Mouse (Mus musculus) megakaryocyte, embryonic 14.5 days (primary cell): Measurements from ENCODE around the gene Smarcd2. TPM values are rescaled to one million over a fixed set of nuclear protein-coding genes. Genes with fewer than 3 reads are reported as not detected.
A peak's percentile ranks its signal among the peaks of the same experiment; 100 is the strongest.

Experiments
- H3K27me3 ChIP-seq: replicated peaks from 2 replicates; pipeline ENCODE3; 2012; ENCODE audit warnings: inconsistent platforms
- H3K36me3 ChIP-seq: replicated peaks from 2 replicates; pipeline ENCODE3; 2012; ENCODE audit warnings: low read length, inconsistent platforms, mixed read lengths
- H3K4me1 ChIP-seq: 2 replicates; pipeline ENCODE4 v1.6.1; 2012; ENCODE audit warnings: inconsistent platforms
- H3K4me3 ChIP-seq: replicated peaks from 2 replicates; pipeline ENCODE3; 2012; ENCODE audit warnings: moderate library complexity, mild to moderate bottlenecking, inconsistent platforms
- H3K9me3 ChIP-seq: 2 replicates; pipeline ENCODE4 v1.6.1; 2012; ENCODE audit warnings: inconsistent platforms
- FLI1 ChIP-seq: IDR thresholded peaks from 2 replicates; pipeline ENCODE4 v1.6.1; 2012; ENCODE audit warnings: low read length, inconsistent platforms, mixed read lengths
- GATA1 ChIP-seq: IDR thresholded peaks from 3 replicates; pipeline ENCODE4 v1.6.1; 2012; ENCODE audit warnings: mixed read lengths, low read length, inconsistent platforms, borderline replicate concordance
- polyA plus RNA-seq: library from polyadenylated mRNA; stranded (reverse); fragments of >175 nt; gene quantifications from 2 replicates; pipeline ENCODE4 v1.2.3, GENCODE M21; 2012; ENCODE audit warnings: low replicate concordance; ENCODE audit not compliant: insufficient read depth

Gene Smarcd2
- polyA plus RNA-seq, 1 experiment: 51.3 TPM

DNA sequence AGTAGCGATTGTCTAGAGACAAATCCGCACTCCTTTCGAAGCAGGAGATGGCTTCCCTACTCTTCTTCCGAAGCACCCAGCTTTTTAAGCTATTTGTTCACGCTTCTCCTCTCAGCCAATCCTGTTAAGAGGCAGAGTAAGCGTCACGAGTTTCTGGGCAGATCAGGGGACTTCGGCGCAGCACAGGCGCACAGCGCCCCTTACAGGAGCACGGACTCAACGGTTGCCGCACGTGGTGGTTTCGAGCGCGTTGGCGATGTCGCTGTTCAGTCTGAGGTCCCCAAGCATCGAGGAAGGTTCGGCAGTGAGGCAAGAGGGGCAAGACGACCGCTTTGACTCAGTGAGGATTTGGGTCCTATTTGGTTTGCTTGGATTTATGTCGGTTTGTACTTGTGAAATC is 3.7 kb upstream of the Smarcd2 start, which contains the start of gene Tcam1:
Tcam1 (plus strand) TSS at position 219 of the 400 bp plus-strand sequence.
- Histone ChIP-seq H3K36me3 (no peaks in the 10 kb centered on the region), H3K9me3 (no peaks in the 10 kb centered on the region), H3K27me3 (peaks cover 7% of the 10 kb centered on the region), H3K4me3 (peak within 1 kb of the TSS; percentile 85), H3K4me1 (peaks cover 47% of the 10 kb centered on the region)
- TF ChIP-seq FLI1 (no peak), GATA1 (no peak)

DNA sequence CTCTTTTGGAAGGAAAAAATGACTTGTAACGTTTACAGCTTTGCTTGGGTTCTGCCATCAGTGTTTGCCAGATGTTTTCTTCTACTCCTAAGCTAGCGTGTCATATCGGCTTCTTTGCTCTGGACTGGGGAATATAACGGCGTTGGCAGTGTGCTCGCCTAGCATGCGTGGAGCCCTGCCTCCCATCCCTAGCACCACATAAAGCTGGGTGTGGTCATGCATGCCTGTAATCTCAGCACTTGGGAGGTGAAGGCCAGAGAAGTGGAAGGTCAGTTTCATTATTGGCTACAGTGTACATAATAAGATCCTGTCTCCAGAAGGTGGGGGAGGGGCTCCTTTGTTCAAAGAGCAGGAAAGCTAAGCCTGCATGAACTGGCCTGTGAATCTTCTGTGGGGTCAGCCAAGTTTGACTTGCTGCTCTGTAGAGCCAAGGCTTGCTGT is 2.2 kb upstream of the Smarcd2 start:
- peaks cover 2% of the 10 kb centered on the region for H3K36me3 ChIP-seq
- H3K4me1 ChIP-seq: peaks cover 62% of the 10 kb centered on the region
- no peaks in the 10 kb centered on the region for H3K9me3 ChIP-seq
- peaks cover 2% of the 10 kb centered on the region for H3K27me3 ChIP-seq
- TF ChIP-seq FLI1 (no peak), GATA1 (no peak)
- H3K4me3 ChIP-seq: no peak overlapping the region

DNA sequence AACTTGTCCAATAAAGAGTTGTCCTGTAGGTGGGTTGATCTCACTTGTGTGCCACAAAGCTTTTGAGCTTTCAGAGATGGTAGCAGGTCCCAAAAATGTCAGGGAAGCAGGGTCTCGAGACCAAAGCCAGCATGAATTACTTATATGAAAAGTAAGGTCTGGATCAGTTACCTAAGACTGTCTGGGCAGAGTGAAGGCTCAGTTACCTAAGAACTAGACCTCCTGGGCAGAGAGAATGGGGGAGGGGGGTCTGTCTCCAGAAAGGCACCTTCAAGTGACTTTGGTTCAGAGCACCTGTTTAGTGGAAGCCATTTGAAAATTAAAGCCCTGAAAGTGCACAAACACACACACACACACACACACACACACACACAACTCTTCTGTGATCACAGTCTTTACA is 1.6 kb upstream of the Smarcd2 start:
- Histone ChIP-seq H3K27me3 (peaks cover 2% of the 10 kb centered on the region), H3K9me3 (no peaks in the 10 kb centered on the region), H3K4me3 (no peak overlapping the region), H3K36me3 (peaks cover 2% of the 10 kb centered on the region), H3K4me1 (peaks cover 66% of the 10 kb centered on the region)
- TF ChIP-seq FLI1 (no peak), GATA1 (no peak)

DNA sequence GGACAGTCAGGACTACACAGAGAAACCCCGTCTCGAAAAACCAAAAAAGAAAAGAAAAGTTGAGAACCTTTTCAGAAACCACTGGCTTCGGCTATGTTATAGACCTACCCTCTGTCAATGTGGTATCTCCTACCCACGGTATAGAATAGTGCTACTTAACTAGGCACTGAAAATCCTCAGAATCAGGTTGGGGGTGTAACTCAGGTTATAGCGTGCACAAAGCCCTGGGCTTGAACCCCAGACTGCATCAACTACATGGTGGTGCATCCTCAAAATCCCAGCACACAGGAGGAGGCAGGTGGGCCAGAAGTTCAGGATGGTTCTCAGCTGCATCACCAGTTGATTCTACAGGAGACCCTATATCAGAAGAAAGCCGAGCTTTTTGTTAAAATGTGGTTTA is 1.0 kb upstream of the Smarcd2 start:
- peaks cover 72% of the 10 kb centered on the region for H3K4me1 ChIP-seq
- H3K36me3 ChIP-seq: peaks cover 7% of the 10 kb centered on the region
- no peak for TF ChIP-seq GATA1
- no peak for TF ChIP-seq FLI1
- H3K4me3 ChIP-seq: peak overlapping the region; percentile 39
- no peaks in the 10 kb centered on the region for H3K9me3 ChIP-seq
- H3K27me3 ChIP-seq: peaks cover 2% of the 10 kb centered on the region

DNA sequence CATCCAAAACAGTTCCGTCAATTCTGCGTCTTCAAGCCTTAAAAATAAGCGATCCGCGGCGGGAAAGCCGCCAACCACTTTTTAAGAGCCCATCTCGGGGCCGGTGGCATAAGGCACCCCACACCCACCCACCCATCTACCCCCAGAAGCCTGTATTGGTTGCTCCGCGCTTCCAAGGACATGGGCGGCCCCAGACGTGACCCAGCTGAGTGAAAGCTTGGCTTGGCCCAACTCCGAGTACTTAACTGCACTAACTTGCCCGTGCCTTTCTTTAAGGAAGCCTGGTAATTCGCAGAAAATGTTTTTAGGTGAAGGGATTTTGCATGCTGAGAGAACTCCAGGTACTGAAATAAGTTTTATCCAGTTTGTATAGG is 526 bp upstream of the Smarcd2 start:
- no peaks in the 10 kb centered on the region for H3K9me3 ChIP-seq
- peaks cover 12% of the 10 kb centered on the region for H3K36me3 ChIP-seq
- TF ChIP-seq GATA1: no peak
- no peak for TF ChIP-seq FLI1
- peak overlapping the region; percentile 96 for H3K4me3 ChIP-seq
- H3K4me1 ChIP-seq: peaks cover 77% of the 10 kb centered on the region
- H3K27me3 ChIP-seq: no peaks in the 10 kb centered on the region

DNA sequence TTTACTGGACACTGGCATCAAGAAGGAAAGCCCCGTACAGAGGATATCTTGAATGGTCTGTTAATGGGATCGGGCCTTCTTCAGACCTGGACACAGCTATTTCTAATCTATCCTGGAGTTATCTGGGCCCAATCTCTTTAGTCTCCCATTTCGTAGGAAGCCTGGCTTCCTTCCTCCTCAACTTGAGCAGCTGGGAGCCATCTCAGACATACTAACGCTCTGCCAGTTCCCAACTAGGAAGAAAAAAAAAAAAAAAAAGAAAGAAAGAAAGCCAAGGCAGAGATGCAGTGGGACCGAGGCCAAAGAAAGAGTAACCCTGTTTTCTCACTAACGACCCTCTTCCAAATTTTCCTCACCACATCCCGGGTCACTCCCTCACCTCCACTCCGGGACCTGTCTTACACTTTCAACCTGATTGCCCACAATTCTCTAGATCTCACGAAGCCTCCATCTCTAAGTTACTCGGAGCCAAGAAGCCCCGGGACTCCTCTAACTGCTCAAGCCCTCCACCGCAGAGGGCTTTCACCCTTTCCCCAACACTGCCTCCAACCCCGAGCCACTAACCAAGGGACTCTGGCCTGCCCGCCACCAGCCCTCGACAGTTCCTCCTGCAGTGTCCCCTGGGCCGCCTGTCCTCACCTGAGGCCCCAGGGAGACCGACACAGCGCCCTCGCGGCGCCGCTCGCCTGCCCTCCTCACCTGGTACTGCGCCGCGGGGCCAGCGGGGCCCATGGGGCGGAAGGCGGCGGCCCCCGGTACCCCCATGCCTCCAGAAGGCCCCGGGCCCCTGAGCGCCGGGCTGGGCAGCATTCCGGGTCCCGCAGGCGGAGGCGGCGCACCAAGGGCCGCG is 753 bp downstream of the Smarcd2 start:
- Histone ChIP-seq H3K4me1 (peaks cover 79% of the 10 kb centered on the region), H3K27me3 (no peaks in the 10 kb centered on the region), H3K9me3 (no peaks in the 10 kb centered on the region), H3K36me3 (peaks cover 25% of the 10 kb centered on the region), H3K4me3 (peak overlapping the region; percentile 96)
- no peak for TF ChIP-seq FLI1
- no peak for TF ChIP-seq GATA1

DNA sequence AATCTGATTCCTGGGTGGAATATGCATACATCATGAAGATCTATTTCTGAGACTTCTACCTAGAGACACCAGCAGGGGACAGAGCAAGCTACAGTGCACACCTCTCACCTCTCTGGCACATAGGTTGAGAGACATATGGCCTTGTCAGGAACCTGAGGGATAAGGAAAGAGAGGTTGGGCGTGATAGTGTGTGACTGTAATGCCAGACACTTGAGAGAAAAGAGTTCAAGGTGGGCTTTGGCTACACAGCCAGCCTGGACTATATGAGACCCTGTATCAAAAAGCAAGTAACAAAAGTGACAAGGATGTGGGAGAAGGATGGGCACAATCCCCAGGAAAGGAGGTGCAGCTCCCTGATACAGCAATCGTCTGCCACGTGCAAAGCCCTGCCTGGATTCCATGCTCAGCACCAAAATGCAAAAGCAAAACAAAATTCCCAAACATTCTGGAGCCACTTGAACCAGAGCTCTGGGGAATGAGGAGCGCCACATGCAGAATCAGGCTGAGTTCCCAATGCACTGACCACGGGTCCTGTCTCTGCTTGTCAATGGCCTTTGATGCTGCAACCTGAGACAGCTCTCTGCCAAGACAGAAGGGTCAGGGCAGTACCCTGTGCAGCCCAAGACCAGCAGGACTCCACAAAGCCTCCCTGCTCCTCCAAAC is 1.5 kb downstream of the Smarcd2 start:
- peaks cover 72% of the 10 kb centered on the region for H3K4me1 ChIP-seq
- peak overlapping the region; percentile 96 for H3K4me3 ChIP-seq
- H3K36me3 ChIP-seq: peaks cover 32% of the 10 kb centered on the region
- no peaks in the 10 kb centered on the region for H3K9me3 ChIP-seq
- H3K27me3 ChIP-seq: no peaks in the 10 kb centered on the region
- TF ChIP-seq GATA1 (no peak), FLI1 (no peak)

DNA sequence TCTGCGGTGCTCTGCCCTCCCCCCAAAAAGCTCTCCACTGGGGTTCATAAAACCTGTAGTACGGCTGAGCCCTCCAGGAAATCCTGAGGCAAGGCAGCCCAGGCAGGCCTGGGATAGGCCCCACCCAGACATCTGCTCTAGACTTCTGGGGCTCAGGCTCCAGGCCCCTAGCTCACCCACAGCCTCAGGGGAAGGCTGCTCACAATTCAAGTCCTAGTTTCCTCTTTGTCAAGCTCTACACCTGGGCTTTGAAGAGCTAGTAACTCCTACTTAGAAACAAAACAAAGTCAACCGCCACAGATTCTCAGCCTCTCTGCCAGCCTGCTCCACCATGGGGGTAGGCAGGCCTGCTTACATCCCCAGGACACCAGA is 3.7 kb downstream of the Smarcd2 start:
- Histone ChIP-seq H3K4me1 (peaks cover 57% of the 10 kb centered on the region), H3K9me3 (no peaks in the 10 kb centered on the region), H3K27me3 (no peaks in the 10 kb centered on the region), H3K36me3 (peaks cover 54% of the 10 kb centered on the region), H3K4me3 (peak overlapping the region; percentile 56)
- no peak for TF ChIP-seq GATA1
- no peak for TF ChIP-seq FLI1

DNA sequence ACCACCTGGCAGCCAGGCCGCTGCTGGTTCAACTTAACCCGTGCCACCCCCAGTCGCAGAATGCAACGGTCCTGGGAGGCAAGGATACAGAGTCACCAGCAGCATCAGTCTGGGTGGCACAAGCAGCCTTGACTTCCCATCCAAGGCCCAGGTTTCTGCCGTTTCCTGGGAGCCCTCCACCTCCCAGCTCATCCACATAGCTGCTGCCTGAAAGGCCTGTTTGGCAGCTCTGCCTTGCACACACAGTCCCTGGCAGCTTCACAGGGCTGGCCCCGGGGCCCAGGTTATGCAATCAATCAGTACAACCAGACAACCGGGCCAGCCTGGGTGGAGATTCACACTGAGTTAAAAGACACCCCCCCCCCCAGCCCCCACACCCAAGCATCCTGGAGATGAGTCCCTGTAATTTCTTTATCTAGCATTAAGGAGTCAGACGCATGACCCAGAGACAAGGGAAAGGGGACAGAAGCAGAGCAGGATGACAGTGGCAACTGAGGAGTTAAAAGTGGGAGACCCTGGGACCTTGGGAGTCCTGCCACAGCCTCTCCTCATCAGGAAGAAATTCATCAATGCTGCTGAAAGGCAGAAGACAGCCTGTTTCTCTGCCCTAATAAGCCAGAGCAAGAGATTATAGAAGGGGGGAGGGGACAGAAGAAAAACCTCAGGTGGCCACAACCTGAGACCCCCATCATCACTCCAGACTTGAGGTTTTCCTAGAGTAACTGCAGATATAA is 4.3 kb downstream of the Smarcd2 start:
- Histone ChIP-seq H3K4me1 (peaks cover 52% of the 10 kb centered on the region), H3K9me3 (no peaks in the 10 kb centered on the region), H3K4me3 (no peak overlapping the region), H3K27me3 (no peaks in the 10 kb centered on the region), H3K36me3 (peaks cover 60% of the 10 kb centered on the region)
- TF ChIP-seq GATA1 (no peak), FLI1 (no peak)

DNA sequence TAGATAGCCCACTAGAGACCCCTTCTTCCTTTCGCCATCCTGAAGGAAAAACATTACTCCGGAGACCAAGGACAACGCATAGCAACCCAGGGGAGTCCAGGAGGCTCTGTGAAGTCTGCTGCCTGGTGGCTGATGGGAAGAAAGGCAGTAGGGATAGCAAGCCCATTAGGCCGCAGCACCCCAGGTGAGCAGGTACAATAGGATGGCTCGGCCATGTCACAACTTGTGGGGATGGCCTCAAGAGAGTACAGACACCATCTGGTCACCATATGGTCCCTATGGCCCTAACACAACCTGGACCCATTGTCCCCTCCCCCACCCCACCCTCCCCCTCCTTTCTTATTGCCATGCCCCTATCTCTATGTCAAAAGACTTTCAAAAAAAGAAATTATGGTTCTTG is 4.9 kb downstream of the Smarcd2 start:
- no peaks in the 10 kb centered on the region for H3K27me3 ChIP-seq
- H3K36me3 ChIP-seq: peaks cover 66% of the 10 kb centered on the region
- H3K9me3 ChIP-seq: no peaks in the 10 kb centered on the region
- no peak overlapping the region for H3K4me3 ChIP-seq
- TF ChIP-seq GATA1 (no peak), FLI1 (no peak)
- peaks cover 47% of the 10 kb centered on the region for H3K4me1 ChIP-seq
